Mouse (Mus musculus) layer of hippocampus, adult 11-12 months (tissue): ENCODE data around the gene Nckap5.

Source experiments
- DNase-seq: peaks from one replicate; pipeline ENCODE4 v3.0.0; 2022; ENCODE audit warnings: low spot score

The Nckap5 gene

DNA sequence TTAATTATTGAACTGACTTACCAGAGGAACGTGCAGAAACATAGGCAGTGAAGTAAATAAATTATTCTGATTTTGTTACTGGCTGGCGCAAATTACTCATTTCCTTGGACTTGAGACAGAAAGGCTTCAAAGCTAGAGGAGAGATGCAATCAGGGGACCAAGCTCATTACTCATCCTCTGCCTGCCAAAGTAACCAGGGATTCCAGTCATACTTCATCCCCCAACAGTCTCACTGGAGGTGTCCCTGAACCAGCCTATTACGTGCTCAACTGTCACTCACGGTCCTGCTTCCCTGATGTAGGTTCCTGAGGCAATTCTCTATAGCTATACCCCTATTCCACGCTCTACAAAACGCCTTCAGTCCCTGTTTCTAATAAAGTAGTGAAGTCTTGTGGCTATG lies 466.0 kb downstream of the Nckap5 start:
- DNase-seq = no peak

GRCm38 (mm10) chr1:126360531-126361220 lies 469.9 kb downstream of the Nckap5 start:
- no peak for DNase-seq

DNA sequence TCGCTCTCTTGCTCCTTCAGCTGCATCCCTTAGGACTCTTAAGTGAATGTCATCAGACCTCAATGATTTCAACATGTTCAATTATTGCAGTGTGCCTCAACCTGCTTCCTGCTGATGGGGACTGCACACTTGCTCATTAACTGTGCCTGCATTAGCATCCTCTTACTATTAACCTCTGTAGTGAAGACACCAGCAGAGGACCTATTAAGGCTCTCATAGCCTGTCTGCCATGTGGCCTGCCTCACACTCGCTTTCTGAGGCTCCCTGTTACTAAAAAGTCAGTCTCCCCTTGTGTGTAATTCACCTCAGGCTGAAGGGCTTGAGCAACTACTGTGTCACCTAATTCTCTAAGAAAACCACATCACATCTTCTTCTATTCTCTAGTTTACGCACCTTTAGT lies 470.5 kb downstream of the Nckap5 start:
- no peak for DNase-seq

DNA sequence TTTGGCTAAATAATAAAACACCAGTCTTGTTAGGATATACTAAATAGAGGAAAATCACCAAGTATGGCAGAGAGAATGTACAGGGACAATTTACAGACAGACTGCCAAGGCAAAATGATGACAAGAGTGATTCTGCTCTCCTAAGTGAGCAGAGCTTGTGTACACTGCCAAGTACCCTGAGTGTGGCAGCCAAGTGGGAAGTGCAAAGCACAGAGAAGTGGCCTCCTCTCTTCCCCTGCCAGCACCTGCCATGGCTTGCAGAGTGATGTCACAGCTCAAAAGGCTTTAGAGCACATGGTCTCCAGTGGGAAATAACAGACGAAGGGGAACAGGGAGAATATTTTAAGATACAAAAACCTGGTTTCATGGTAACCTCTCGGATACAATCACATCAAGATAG lies 488.8 kb downstream of the Nckap5 start:
- no peak for DNase-seq

DNA sequence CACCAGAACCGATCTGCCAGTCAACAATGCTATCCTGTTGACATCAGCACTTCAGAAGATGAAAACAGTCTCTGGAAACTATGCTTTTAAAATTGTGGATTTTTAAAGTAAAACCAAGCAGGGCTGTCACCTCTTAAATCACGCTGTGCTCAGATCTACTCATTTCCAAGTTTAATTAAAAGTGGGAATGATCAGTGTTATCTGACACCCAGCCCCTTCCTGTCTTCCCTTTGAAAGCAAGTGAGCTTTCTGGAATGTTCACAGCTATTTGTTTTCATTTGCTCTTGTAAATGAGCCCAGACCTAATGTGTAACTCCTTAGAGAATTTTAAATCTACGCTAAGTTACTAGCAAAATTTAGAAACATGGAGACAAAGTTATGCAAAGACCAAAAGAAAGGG lies 491.3 kb downstream of the Nckap5 start:
- DNase-seq = no peak

DNA sequence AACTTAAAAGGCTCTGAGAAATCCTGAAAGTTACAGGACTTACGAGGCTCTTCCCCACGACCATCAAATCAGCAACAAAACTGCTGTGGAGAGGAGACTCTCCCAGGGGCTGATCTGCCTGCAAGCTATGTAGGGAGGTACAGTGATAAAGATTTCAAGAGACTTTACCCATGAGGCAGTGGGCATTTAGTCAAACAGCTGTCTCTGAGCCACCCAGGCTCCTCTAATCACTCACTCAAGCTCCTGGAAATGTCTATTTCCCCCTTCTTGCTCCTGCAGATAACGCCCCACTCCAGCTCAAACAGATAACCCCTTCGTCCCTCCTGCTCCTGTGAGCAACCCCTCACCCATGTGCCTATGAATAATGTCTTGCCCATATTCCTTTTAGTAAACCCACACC lies 496.4 kb downstream of the Nckap5 start:
- no peak for DNase-seq

DNA sequence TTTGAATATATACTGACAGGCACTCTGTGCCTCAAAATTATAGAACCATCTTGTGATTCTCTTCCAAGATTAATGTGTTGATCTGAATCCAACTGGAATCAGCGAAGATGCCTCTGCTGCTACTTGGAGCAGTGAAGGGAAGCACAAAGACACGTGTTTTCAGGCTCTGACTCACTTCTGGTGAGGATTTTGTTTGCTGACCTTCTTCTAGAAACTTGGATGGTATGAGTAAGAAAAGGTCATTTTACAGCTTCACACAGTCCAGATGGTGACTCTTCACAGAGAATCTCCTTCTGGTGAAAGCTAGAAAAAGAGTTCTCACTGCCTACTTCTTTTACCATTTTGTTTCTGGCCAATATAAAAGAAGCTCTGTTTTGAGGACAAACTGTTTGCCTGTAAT lies 498.6 kb downstream of the Nckap5 start:
- peak; percentile 18 for DNase-seq

DNA sequence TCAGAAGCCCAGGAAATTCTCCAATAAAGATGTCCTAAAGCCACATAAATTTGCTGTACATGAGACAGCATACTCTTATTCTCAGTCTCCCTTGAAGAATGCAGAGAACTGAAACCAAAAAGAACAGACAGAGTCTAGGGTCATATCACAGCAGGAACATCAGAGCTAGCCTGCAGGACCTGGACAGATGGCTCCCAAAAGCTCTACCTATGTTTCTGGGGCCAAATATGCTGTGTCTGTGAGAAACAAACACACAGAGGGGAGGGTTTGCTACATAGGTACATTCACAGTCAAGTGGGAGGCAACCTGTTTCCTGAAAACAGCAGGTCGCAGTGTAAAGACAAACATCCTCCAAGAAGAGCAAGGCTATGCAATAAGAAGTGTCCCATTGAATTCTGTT lies 509.9 kb downstream of the Nckap5 start:
- DNase-seq = no peak

DNA sequence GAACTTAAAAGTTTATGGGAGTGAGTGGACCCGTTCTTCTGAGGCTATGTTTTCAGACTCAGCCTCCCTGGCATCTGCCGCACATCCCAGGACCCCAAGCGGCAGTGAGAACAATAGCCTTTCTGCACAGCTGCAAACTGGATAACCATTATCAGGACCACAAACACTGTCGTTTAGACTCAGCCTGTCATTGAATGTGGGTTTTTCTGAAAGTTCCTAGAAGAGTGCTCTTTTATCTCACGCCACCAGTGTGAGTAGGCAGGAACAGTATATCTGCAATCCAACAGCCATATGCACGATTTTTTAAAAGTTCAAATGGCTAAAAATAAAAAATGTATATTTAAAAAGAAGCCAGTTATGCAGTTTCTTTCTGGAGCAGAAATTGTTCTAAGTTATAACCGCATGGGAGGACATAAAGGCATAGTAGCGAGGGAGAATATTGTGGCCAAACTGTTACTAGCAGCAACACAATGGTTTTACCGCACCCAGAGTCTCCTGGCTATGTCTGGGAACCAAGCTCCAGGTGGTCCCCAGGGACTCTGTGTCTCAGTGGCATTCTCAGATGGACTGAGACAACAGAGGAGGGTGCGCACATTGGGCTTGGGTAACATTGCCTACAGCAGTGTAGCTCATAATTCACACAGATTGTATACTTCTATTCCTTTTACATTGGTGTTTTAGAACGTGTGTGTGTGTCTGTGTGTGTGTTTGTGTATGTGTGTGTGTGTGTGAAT lies 512.6 kb downstream of the Nckap5 start:
- no peak for DNase-seq

DNA sequence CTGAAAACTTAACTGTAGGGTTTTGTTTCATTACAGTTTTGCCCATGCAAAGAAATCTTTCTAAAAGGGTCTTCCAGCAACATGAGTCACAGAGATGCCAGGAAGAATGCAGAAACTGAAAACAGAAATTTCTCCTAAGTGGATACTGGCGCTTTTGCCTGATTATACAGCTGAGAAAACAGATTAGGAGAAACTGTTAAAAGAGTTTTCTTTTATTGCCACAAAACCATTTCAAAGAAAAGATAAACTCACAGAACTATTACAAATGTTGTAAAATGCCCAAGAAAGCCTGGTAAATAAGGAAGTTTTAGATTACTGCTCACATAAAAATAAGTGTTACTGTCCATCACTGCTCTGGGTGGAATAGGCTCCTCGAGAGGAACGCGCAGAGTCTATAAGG lies 513.3 kb downstream of the Nckap5 start:
- no peak for DNase-seq

- no peak for DNase-seq
Measured at GRCm38 (mm10) chr1:126316866-126317265, 513.7 kb downstream of the Nckap5 start.

DNA sequence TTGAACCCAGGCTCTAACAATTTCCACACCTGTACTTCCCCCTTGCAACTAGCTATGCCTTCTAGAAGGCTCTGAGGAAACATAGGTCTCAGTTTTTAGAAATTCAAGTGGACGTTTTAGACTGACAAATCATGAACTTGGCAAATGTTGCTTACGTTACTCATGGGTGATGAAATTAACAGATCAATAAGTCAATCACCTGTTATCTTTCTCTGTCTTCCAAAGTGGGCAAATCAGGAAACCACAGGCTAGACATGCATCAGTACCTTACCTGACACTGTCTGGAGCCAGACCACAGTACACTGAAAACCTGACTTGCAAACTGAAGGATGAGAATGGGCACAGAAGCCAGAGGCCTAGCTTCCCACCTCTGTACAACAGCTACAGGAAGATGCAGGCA lies 529.5 kb downstream of the Nckap5 start:
- no peak for DNase-seq

GRCm38 (mm10) chr1:126264931-126265330 lies 565.7 kb downstream of the Nckap5 start:
- DNase-seq = peak; percentile 9

- no peak for DNase-seq
Measured at GRCm38 (mm10) chr1:126254364-126254763, 576.2 kb downstream of the Nckap5 start.

GRCm38 (mm10) chr1:126253934-126254333 lies 576.7 kb downstream of the Nckap5 start:
- no peak for DNase-seq

DNA sequence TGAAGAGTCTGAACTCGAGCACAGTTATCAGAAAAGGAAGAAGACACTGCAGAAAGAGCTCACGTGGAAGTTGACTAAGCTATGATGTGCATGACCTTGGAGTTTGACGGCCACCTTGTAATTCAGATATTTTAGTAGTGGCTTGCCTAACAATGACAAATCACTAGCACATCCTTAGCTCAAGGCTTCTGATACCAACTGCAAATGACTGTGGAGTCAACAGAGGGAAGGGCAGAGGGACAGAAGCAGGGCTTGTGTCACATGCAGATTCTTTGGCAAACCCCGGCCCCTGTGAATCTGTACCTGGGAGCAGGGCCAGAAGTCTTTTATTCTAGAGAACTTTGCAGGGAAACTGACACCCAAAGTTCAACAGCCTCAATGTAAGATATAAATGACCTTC lies 597.4 kb downstream of the Nckap5 start:
- no peak for DNase-seq

GRCm38 (mm10) chr1:126231199-126231598 lies 599.4 kb downstream of the Nckap5 start:
- no peak for DNase-seq

DNA sequence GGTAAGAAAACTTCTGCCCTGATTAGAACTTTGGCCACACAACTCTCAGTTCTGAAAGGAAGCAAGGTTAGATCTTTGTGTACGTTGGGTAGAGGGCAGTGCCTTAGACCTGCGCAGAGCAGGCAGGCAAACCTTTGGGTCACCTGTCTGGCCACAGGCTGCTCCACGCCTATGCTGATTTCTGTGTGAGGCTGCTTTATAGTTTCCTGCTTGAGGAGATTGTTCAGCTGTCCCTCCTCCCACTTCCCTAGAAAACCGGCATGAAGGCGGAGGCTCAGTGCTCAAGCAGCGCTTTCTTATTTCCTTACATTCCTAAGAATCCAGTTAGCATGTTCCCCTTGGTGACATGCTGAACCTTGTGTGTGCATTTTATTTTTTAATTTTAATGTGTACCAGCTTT lies 620.4 kb downstream of the Nckap5 start:
- DNase-seq = no peak

- no peak for DNase-seq
Measured at GRCm38 (mm10) chr1:126209743-126210142, 620.9 kb downstream of the Nckap5 start.

- DNase-seq = peak; percentile 29
Measured at GRCm38 (mm10) chr1:126209131-126209530, 621.5 kb downstream of the Nckap5 start.

GRCm38 (mm10) chr1:126196937-126197336 lies 633.7 kb downstream of the Nckap5 start:
- DNase-seq = no peak

- no peak for DNase-seq
Measured at GRCm38 (mm10) chr1:126190353-126190752, 640.2 kb downstream of the Nckap5 start.

DNA sequence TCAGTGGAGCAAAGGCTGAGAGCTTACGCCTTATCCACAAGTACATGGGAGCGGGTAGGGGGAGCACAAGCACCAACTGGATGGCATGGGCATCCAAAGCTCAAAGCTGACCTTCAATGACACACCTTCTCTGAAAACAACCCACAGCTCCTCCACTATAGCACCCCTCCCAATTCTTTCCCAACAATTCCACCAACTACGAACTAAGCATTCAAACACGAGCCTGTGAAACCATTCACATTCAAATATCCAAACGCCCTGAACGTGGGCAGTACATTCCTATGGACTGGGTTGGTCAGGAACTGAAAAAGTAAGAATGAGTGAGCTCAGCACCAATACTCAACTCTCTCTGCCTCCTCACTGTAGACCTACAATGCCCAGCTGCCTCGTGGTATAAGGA lies 646.8 kb downstream of the Nckap5 start:
- no peak for DNase-seq

- no peak for DNase-seq
Measured at GRCm38 (mm10) chr1:126168579-126168978, 662.0 kb downstream of the Nckap5 start.
